Mouse (Mus musculus): ENCODE results near the gene Pkd1l1. TPM values are rescaled to one million over a fixed set of nuclear protein-coding genes. Genes with fewer than 3 reads are reported as not detected.

Pkd1l1 gene
- polyA plus RNA-seq, 1 experiment from 2014 or later = 0.08 TPM

DNA sequence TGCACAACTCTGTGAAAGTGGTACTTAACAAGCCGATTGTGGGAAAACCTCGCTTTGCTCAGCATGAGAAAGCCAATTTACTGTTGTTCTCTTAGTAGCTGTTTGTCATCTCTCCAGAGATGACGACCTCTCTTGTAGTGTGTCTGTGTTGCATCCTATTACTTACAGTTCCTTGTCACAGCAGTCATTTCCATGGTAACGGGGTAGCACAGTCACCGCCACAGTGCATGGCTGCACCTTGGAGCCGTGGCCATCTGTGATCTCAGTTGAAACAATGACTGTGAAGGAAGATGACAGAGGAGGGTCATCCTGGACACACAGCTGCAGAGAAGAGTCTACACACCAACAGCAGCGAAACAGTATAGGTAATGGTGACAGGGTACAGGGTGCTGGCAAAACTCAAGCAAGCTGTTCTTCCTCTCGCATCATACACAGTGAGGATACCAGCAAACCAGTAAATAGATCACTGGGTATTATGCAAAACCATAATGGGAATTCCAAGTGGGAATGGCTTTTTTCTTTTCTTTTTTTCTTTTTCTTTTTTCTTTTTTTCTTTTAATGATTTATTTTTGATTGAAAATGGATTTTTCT is 56.9 kb downstream of the Pkd1l1 start:
- peak; percentile 98 for ATAC-seq

DNA sequence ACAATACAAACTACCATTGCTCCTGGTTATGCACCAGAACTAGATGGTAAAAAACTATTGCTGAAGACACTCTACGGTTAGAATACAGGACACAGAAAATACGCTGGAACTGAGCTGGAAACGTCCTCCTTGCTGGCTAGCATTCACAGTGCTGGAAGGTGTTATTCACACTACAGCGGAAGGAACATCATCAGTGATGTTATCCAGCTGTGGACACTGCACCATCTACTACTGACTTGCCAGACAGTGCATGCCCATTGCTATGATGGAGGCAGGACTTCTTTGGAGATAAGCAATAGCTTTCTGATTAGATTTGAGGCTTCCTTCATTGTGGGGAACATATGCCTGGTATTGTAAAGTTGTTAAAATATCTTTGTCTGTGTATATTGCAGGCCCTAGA is 90.3 kb downstream of the Pkd1l1 start:
- H3K4me3 ChIP-seq (replicated peaks) = no peak overlapping the region
- H3K36me3 ChIP-seq = no peaks in the 10 kb centered on the region
- no peak overlapping the region for H3K9ac ChIP-seq (replicated peaks)
- ATAC-seq = no peak
- H3K4me1 ChIP-seq (replicated peaks) = no peaks in the 10 kb centered on the region
- H3K9me3 ChIP-seq = no peaks in the 10 kb centered on the region
- no peaks in the 10 kb centered on the region for H3K27me3 ChIP-seq
- no peak overlapping the region for H3K27ac ChIP-seq
- no peak overlapping the region for H3K4me2 ChIP-seq (replicated peaks)
- 95% methylated on average over 4 of the region's 4 CpGs for WGBS

More for the DNA sequence above, 56.9 kb downstream of the Pkd1l1 start:
- H3K4me2 ChIP-seq (replicated peaks) = peak overlapping the region; percentile 26; the same call in 1 of the 2 replicates
- no peaks in the 10 kb centered on the region for H3K27me3 ChIP-seq
- no peak overlapping the region for H3K4me3 ChIP-seq (replicated peaks)
- H3K9me3 ChIP-seq = no peaks in the 10 kb centered on the region
- H3K9ac ChIP-seq (replicated peaks) = no peak overlapping the region
- peaks cover 5% of the 10 kb centered on the region; the same call in 1 of the 2 replicates for H3K4me1 ChIP-seq (replicated peaks)
- no peaks in the 10 kb centered on the region for H3K36me3 ChIP-seq
- H3K27ac ChIP-seq = peak overlapping the region; percentile 71
- 50% methylated on average over 8 of the region's 8 CpGs for WGBS

DNA sequence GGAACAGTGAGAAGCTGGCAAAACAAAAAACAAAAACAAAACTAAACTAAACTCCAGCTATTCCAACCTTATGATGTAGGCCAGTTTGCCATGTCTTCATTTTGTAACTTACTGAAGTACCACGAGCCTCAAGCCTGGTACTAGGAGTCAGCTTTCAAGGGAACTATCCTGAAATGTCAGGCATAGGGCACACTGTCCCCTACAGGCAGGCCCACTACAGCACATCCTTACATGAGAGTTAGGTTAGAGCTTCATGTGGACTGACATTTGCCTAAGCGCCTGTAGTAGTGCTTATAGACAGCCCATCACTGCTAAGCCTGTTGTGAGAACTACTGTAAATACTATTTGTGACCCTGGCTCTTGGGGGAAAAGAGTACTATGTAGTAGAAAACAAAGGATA is 91.5 kb downstream of the Pkd1l1 start:
- no peak for ATAC-seq
- H3K36me3 ChIP-seq = no peaks in the 10 kb centered on the region
- no peaks in the 10 kb centered on the region for H3K4me1 ChIP-seq (replicated peaks)
- H3K27ac ChIP-seq = no peak overlapping the region
- no peak overlapping the region for H3K4me3 ChIP-seq (replicated peaks)
- H3K9ac ChIP-seq (replicated peaks) = no peak overlapping the region
- H3K27me3 ChIP-seq = no peaks in the 10 kb centered on the region
- H3K4me2 ChIP-seq (replicated peaks) = no peak overlapping the region
- H3K9me3 ChIP-seq = no peaks in the 10 kb centered on the region
- 66% methylated on average over 2 of the region's 2 CpGs for WGBS

DNA sequence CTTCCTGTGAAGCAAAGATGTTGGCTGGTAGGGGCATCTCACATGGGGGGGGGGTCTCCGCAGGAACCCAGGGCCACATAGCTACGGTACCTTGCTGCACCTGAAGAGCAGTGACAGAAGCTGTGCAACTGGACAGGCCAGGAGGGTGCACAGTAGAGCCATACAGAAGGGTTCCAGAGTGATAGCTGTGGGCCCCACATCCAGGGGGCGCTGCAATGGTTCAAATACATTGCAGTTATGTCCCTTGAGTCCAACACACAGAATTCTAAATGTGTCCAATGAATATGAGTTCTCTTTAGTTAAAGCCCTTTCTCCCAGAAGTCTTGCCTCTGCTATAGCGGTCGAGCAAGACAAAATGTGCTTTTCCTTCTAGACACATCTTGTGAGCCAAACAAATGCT is 103.0 kb downstream of the Pkd1l1 start:
- no peak overlapping the region for H3K27ac ChIP-seq
- no peaks in the 10 kb centered on the region for H3K9me3 ChIP-seq
- H3K36me3 ChIP-seq = no peaks in the 10 kb centered on the region
- no peak overlapping the region for H3K9ac ChIP-seq (replicated peaks)
- 96% methylated on average over 5 of the region's 5 CpGs for WGBS
- H3K4me1 ChIP-seq (replicated peaks) = no peaks in the 10 kb centered on the region
- H3K4me2 ChIP-seq (replicated peaks) = no peak overlapping the region
- H3K27me3 ChIP-seq = no peaks in the 10 kb centered on the region
- ATAC-seq = no peak
- no peak overlapping the region for H3K4me3 ChIP-seq (replicated peaks)

DNA sequence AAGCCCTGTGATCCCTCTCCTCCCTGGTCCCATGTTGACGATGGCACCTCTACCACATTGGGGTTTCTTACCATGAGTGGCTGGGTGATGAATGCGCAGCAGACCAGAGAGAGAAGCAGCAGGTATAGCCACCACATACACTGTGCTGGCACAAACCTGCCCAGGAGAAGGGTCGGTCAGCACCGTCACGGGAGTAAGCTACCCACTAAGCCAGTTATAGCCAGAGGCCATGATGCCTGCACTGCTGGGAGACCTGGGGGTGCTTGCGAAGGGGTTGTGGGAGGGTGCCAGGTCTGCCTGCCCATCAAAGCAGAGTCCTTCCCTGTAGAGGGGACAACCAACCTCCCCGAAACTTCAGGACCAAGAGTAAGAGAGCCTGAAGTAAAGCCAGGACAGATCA is 107.0 kb downstream of the Pkd1l1 start:
- 89% methylated on average over 7 of the region's 7 CpGs for WGBS
- no peaks in the 10 kb centered on the region for H3K36me3 ChIP-seq
- H3K9me3 ChIP-seq = no peaks in the 10 kb centered on the region
- no peak for ATAC-seq
- peaks cover 14% of the 10 kb centered on the region for H3K4me1 ChIP-seq (replicated peaks)
- no peak overlapping the region for H3K4me2 ChIP-seq (replicated peaks)
- H3K27ac ChIP-seq = no peak overlapping the region
- no peak overlapping the region for H3K9ac ChIP-seq (replicated peaks)
- H3K27me3 ChIP-seq = no peaks in the 10 kb centered on the region
- no peak overlapping the region for H3K4me3 ChIP-seq (replicated peaks)

DNA sequence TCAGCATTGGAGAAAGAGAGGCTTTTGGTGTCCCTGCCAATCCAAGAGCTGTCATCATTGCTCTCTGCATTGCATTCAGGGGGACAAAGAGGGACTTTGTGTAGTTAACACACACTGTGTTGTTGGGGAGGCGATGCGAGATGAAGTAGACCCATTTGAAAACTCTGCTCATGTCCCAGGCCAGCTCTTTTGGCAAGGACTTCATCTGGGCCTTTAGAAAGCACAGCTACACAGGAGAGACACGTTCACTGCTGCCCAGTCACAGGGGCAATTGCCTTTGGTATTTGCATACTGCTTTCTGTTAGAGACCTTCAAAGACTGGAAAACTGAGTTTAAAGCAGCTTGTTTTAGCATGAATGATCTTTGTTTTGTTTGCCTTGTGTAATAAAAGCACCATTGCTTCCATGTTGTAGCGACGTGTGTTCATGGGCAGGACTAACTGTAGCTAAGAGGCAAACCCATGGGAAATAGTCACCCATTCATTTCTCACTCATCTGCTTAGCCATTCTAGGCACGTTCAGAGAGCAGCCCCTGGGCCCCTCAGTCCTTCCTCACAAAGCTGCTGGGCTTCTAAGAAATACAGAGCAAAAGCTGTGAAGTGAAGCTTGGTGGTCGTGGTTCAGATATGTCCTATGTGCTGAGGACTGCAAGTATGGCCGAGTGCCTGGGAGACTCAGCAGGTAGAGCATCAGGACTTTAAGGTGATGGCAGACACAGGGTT is 109.0 kb downstream of the Pkd1l1 start:
- no peak overlapping the region for H3K9ac ChIP-seq (replicated peaks)
- no peak overlapping the region for H3K4me2 ChIP-seq (replicated peaks)
- H3K4me1 ChIP-seq (replicated peaks) = peaks cover 14% of the 10 kb centered on the region
- ATAC-seq = peak; percentile 84
- 0 out of 2 replicates have a peak overlapping the region, but pooled peaks have one; percentile 4 for H3K27ac ChIP-seq
- H3K27me3 ChIP-seq = no peaks in the 10 kb centered on the region
- H3K36me3 ChIP-seq = no peaks in the 10 kb centered on the region
- no peak overlapping the region for H3K4me3 ChIP-seq (replicated peaks)
- H3K9me3 ChIP-seq = no peaks in the 10 kb centered on the region
- 52% methylated on average over 8 of the region's 8 CpGs for WGBS

DNA sequence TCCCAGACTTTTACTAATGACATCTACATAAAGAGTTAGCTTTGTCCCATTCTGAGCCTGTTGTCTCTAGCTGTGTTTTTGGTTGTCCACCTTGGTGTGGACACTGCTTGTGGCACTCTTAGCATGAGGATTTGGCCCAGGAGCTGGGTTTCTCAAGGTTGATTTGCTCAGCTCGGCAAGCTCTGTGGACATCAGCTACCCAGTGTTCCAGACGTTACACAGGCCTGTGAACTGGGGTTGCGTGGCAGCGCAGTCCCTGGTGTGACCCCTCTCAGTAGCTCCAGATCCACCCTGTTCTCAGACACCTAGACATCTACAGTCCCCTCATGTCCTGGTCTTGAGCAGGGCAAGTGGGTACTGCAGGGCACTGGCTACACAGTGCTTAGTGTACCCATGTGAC is 110.6 kb downstream of the Pkd1l1 start:
- Histone ChIP-seq H3K27me3 (no peaks in the 10 kb centered on the region), H3K4me3 (replicated peaks) (no peak overlapping the region), H3K27ac (no peak overlapping the region), H3K4me2 (replicated peaks) (no peak overlapping the region), H3K9ac (replicated peaks) (no peak overlapping the region), H3K4me1 (replicated peaks) (peaks cover 14% of the 10 kb centered on the region), H3K36me3 (no peaks in the 10 kb centered on the region), H3K9me3 (no peaks in the 10 kb centered on the region)
- 92% methylated on average over 4 of the region's 4 CpGs for WGBS
- no peak for ATAC-seq

DNA sequence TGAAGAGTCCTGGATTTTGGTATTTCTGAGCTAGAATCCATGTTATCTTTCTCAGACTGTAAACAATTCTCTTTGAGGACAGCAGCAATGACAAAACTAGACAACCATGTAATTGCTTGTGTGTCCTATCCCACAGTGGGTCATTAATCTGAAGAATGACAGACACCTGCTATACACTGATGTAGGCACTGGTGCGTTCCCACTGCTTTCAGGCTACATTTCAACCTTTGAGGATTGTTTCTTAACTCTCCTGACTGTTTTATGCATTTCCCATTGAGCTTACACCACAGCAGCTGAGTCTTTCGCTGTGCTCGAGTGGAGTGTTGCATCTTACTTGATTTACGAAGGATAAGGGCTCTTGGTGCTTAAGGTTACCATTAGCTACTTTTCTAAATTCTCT is 111.1 kb downstream of the Pkd1l1 start:
- 57% methylated on average over 4 of the region's 4 CpGs for WGBS
- H3K4me3 ChIP-seq (replicated peaks) = no peak overlapping the region
- H3K36me3 ChIP-seq = no peaks in the 10 kb centered on the region
- no peak overlapping the region for H3K4me2 ChIP-seq (replicated peaks)
- H3K4me1 ChIP-seq (replicated peaks) = peaks cover 14% of the 10 kb centered on the region
- no peak overlapping the region for H3K9ac ChIP-seq (replicated peaks)
- no peaks in the 10 kb centered on the region for H3K27me3 ChIP-seq
- no peaks in the 10 kb centered on the region for H3K9me3 ChIP-seq
- no peak for ATAC-seq
- H3K27ac ChIP-seq = no peak overlapping the region

DNA sequence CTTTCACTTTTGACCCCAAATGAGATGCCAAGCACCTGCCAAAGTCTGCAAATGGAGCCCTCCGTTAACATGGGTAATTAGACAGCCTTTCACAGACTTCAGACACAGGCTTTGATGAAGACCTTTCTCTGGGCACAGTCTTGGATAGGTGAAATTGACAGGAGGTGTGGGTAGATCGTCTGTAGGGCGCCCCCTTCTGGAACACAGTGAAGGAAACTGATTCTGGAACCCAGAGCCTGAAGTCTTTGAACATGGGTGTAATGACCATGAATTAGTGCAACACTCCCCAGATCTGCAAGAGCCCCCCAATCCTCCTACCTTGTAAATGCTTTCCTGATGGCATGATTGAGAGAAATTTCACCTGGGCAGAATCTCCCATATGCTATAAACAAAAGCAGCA is 112.2 kb downstream of the Pkd1l1 start:
- Histone ChIP-seq H3K4me2 (replicated peaks) (no peak overlapping the region), H3K36me3 (no peaks in the 10 kb centered on the region), H3K27me3 (no peaks in the 10 kb centered on the region), H3K9ac (replicated peaks) (no peak overlapping the region), H3K4me3 (replicated peaks) (no peak overlapping the region), H3K9me3 (no peaks in the 10 kb centered on the region), H3K4me1 (replicated peaks) (peaks cover 14% of the 10 kb centered on the region), H3K27ac (no peak overlapping the region)
- 28% methylated on average over 3 of the region's 3 CpGs for WGBS
- no peak for ATAC-seq

DNA sequence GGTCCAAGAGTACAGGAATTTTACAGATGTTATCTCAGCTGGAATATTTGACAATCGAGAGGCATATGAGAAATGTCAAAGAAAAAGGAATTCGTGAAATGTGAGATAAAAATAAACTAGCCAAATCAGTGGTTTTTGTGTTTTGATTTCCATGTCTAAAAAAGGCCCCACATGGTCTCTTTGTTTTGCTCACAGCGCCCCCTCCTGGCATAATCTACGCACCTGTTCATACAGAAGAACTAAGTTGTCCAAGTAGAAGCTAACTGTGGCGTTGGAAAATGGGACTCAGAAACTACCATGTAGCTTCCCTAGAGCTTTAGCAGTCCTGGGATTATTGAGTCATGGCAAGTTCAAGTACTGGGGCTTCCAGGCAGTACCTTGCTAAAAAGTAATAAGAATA is 113.2 kb downstream of the Pkd1l1 start:
- ATAC-seq = no peak
- H3K27ac ChIP-seq = no peak overlapping the region
- H3K9ac ChIP-seq (replicated peaks) = no peak overlapping the region
- no peaks in the 10 kb centered on the region for H3K36me3 ChIP-seq
- no peak overlapping the region for H3K4me2 ChIP-seq (replicated peaks)
- H3K9me3 ChIP-seq = no peaks in the 10 kb centered on the region
- no peak overlapping the region for H3K4me3 ChIP-seq (replicated peaks)
- H3K4me1 ChIP-seq (replicated peaks) = peaks cover 14% of the 10 kb centered on the region
- no peaks in the 10 kb centered on the region for H3K27me3 ChIP-seq
- 29% methylated on average over 5 of the region's 5 CpGs for WGBS

DNA sequence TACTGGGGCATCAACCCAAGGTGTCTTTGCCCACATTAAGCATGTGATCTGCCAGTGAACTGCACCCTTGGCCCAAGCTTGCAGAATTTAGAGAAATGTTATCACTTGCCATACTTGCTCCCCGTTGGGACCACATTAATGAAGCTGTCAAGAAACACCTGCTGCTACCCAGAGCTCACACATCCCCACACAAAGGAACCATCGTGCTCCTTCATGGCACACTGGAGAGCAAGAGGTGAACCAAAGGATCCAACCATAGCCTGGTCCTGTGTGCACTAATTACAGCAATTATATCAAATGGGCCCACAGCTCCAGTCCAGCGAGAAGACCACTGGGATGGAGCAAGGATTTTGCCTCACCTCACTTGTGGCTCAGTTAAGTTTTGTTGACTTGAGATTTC is 114.0 kb downstream of the Pkd1l1 start:
- Histone ChIP-seq H3K36me3 (no peaks in the 10 kb centered on the region), H3K4me3 (replicated peaks) (no peak overlapping the region), H3K4me1 (replicated peaks) (peaks cover 8% of the 10 kb centered on the region), H3K27ac (no peak overlapping the region), H3K9ac (replicated peaks) (no peak overlapping the region), H3K27me3 (no peaks in the 10 kb centered on the region), H3K4me2 (replicated peaks) (no peak overlapping the region), H3K9me3 (no peaks in the 10 kb centered on the region)
- WGBS = 67% methylated on average over 3 of the region's 3 CpGs
- ATAC-seq = no peak

DNA sequence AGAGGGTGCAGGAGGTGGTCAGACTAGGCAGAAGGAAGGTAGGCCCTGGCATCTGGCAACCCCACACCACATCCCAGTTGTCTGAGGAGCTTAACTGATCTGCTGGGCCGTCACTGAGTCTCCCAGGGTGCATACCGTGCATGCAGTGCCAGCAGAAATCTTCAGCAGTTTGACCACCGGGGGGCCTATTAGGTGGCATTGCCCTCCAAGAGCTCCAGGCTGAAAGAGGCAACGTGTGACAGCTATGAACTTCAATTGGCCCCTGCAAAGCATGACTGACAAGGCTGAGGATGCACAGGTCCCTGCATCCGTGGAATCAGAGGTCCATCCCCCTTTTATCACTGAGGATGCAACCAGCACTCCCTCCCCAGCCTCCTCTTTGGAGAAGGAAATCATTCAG is 116.9 kb downstream of the Pkd1l1 start:
- Histone ChIP-seq H3K4me2 (replicated peaks) (no peak overlapping the region), H3K36me3 (no peaks in the 10 kb centered on the region), H3K4me1 (replicated peaks) (no peaks in the 10 kb centered on the region), H3K9me3 (no peaks in the 10 kb centered on the region), H3K4me3 (replicated peaks) (no peak overlapping the region), H3K27me3 (no peaks in the 10 kb centered on the region), H3K9ac (replicated peaks) (no peak overlapping the region), H3K27ac (no peak overlapping the region)
- ATAC-seq = no peak
- 48% methylated on average over 5 of the region's 5 CpGs for WGBS

DNA sequence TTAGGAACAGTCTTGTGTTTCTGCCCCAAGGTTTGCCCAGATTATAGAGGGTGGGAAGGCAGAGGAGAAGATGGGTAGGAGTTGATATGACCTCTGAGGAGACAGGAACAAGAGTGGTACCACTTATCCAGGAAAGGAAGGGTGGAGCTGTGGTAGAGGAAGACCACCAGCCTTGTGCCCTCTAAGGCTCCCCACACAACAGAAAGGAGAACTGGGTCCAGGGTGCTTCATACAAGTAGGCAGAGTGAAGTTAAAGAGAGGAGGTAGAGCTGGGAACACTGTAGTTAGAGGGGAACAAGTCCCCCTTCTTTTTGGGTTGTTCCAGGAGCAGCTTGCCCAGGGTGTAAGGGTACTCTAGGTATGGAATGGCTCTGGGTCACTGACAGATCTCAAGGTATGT is 125.0 kb downstream of the Pkd1l1 start:
- Histone ChIP-seq H3K9ac (replicated peaks) (no peak overlapping the region), H3K9me3 (no peaks in the 10 kb centered on the region), H3K27me3 (no peaks in the 10 kb centered on the region), H3K4me1 (replicated peaks) (no peaks in the 10 kb centered on the region), H3K36me3 (no peaks in the 10 kb centered on the region), H3K27ac (no peak overlapping the region), H3K4me3 (replicated peaks) (no peak overlapping the region), H3K4me2 (replicated peaks) (no peak overlapping the region)
- no peak for ATAC-seq
